Mouse (Mus musculus): Measurements from ENCODE around the gene Ppp1r10.

GRCm38 (mm10) chr17:35909186-35909918, 6.9 kb upstream of the Ppp1r10 start:
- TF ChIP-seq CTCF (IDR thresholded peaks at IDR 0.05; ENCODE audit: low read depth, low read length): no peak
- no peak for TF ChIP-seq GATA1 (IDR thresholded peaks at IDR 0.05; ENCODE audit: borderline replicate concordance, low read length)
